Mouse (Mus musculus) cerebellum, adult 9-11 months (tissue): ENCODE measurements around the gene Uts2b.

Experiments used
- DNase-seq: peaks from one replicate; pipeline ENCODE4 v3.0.0; 2022

Gene Uts2b

GRCm38 (mm10) chr16:27370191-27370590 lies at the start of gene Uts2b:
Gene Uts2b, minus strand, starts transcription at chr16:27370239.
- DNase-seq, result no peak

- no peak for DNase-seq
Measured at GRCm38 (mm10) chr16:27417632-27418031, 47.6 kb upstream of the Uts2b start.

- no peak for DNase-seq
Measured at GRCm38 (mm10) chr16:27416937-27417584, 47.0 kb upstream of the Uts2b start.

- no peak for DNase-seq
Measured at GRCm38 (mm10) chr16:27404107-27404506, 34.1 kb upstream of the Uts2b start.

GRCm38 (mm10) chr16:27401579-27401978 lies 31.5 kb upstream of the Uts2b start:
- DNase-seq, result no peak

GRCm38 (mm10) chr16:27399719-27400253 lies 29.7 kb upstream of the Uts2b start:
- DNase-seq, result no peak

- no peak for DNase-seq
Measured at GRCm38 (mm10) chr16:27399026-27399718, 29.1 kb upstream of the Uts2b start.

GRCm38 (mm10) chr16:27396951-27397350 lies 26.9 kb upstream of the Uts2b start:
- peak; percentile 27 for DNase-seq

GRCm38 (mm10) chr16:27395251-27396037 lies 25.4 kb upstream of the Uts2b start:
- no peak for DNase-seq

- DNase-seq, result no peak
Measured at GRCm38 (mm10) chr16:27391845-27392244, 21.8 kb upstream of the Uts2b start.

GRCm38 (mm10) chr16:27390306-27390705 lies 20.3 kb upstream of the Uts2b start:
- DNase-seq, result no peak

- peak; percentile 41 for DNase-seq
Measured at GRCm38 (mm10) chr16:27389534-27390282, 19.7 kb upstream of the Uts2b start.

- peak; percentile 84 for DNase-seq
Measured at GRCm38 (mm10) chr16:27388761-27389451, 18.9 kb upstream of the Uts2b start, which contains the start of gene Ccdc50. Gene Ccdc50, plus strand, starts transcription at chr16:27388869.

GRCm38 (mm10) chr16:27387634-27388611 lies 17.9 kb upstream of the Uts2b start:
- DNase-seq, result no peak

- no peak for DNase-seq
Measured at GRCm38 (mm10) chr16:27386850-27387407, 16.9 kb upstream of the Uts2b start.

GRCm38 (mm10) chr16:27385649-27386048 lies 15.6 kb upstream of the Uts2b start:
- DNase-seq, result no peak

GRCm38 (mm10) chr16:27384893-27385603 lies 15.0 kb upstream of the Uts2b start:
- no peak for DNase-seq

- DNase-seq, result no peak
Measured at GRCm38 (mm10) chr16:27382217-27382616, 12.2 kb upstream of the Uts2b start.

- DNase-seq, result no peak
Measured at GRCm38 (mm10) chr16:27376556-27376955, 6.5 kb upstream of the Uts2b start.

- DNase-seq, result no peak
Measured at GRCm38 (mm10) chr16:27375318-27375717, 5.3 kb upstream of the Uts2b start.
